Mouse (Mus musculus): ENCODE data around the gene Cuta. TPM values are rescaled to one million over a fixed set of nuclear protein-coding genes. Genes with fewer than 3 reads are reported as not detected.
A peak's percentile ranks its signal among the peaks of the same experiment; 100 is the strongest.

The Cuta gene
- polyA plus RNA-seq, 1 experiment from 2014 or later, result 80.2 TPM

GRCm38 (mm10) chr17:26951406-26951805 is 12.0 kb upstream of the Cuta start:
- peak overlapping the region; percentile 59 for H3K4me2 ChIP-seq (ENCODE audit: low read depth, low read length)
- WGBS (ENCODE audit: insufficient replicate concordance), result 5% methylated on average over 8 of the region's 11 CpGs
- no peak overlapping the region for H3K9ac ChIP-seq (ENCODE audit: low read depth, low read length)
- ATAC-seq (ENCODE audit: low read depth), result no peak
- H3K36me3 ChIP-seq (ENCODE audit: control insufficient read depth, insufficient read depth), result no peaks in the 10 kb centered on the region
- peaks cover 67% of the 10 kb centered on the region for H3K4me1 ChIP-seq (ENCODE audit: control insufficient read depth, low read depth, low read length)
- H3K9me3 ChIP-seq (replicated peaks; ENCODE audit: control insufficient read depth, low read length), result no peaks in the 10 kb centered on the region
- H3K27me3 ChIP-seq (ENCODE audit: control insufficient read depth, insufficient read depth, low read depth, low read length), result peaks cover 22% of the 10 kb centered on the region
- peak overlapping the region; percentile 30 for H3K4me3 ChIP-seq (ENCODE audit: low read depth, low read length)
- no peak overlapping the region for H3K27ac ChIP-seq (ENCODE audit: low read length)

GRCm38 (mm10) chr17:26950560-26951288 is 11.4 kb upstream of the Cuta start:
- Histone ChIP-seq H3K4me1 (ENCODE audit: control insufficient read depth, low read depth, low read length) (peaks cover 65% of the 10 kb centered on the region), H3K36me3 (ENCODE audit: control insufficient read depth, insufficient read depth) (no peaks in the 10 kb centered on the region), H3K9ac (ENCODE audit: low read depth, low read length) (no peak overlapping the region), H3K27ac (ENCODE audit: low read length) (no peak overlapping the region), H3K4me3 (ENCODE audit: low read depth, low read length) (no peak overlapping the region), H3K9me3 (replicated peaks; ENCODE audit: control insufficient read depth, low read length) (no peaks in the 10 kb centered on the region), H3K27me3 (ENCODE audit: control insufficient read depth, insufficient read depth, low read depth, low read length) (peaks cover 22% of the 10 kb centered on the region), H3K4me2 (ENCODE audit: low read depth, low read length) (peak overlapping the region; percentile 59; the same call in 1 of the 2 replicates)
- 41% methylated on average over 7 of the region's 7 CpGs for WGBS (ENCODE audit: insufficient replicate concordance)
- ATAC-seq (ENCODE audit: low read depth), result no peak

- H3K4me3 ChIP-seq (ENCODE audit: low read depth, low read length), result no peak overlapping the region
- no peak for ATAC-seq (ENCODE audit: low read depth)
- H3K27me3 ChIP-seq (ENCODE audit: control insufficient read depth, insufficient read depth, low read depth, low read length), result peaks cover 22% of the 10 kb centered on the region
- no peak overlapping the region for H3K27ac ChIP-seq (ENCODE audit: low read length)
- no peaks in the 10 kb centered on the region for H3K9me3 ChIP-seq (replicated peaks; ENCODE audit: control insufficient read depth, low read length)
- WGBS (ENCODE audit: insufficient replicate concordance), result 46% methylated on average over 5 of the region's 5 CpGs
- H3K36me3 ChIP-seq (ENCODE audit: control insufficient read depth, insufficient read depth), result no peaks in the 10 kb centered on the region
- H3K4me1 ChIP-seq (ENCODE audit: control insufficient read depth, low read depth, low read length), result peaks cover 57% of the 10 kb centered on the region
- no peak overlapping the region for H3K4me2 ChIP-seq (ENCODE audit: low read depth, low read length)
- H3K9ac ChIP-seq (ENCODE audit: low read depth, low read length), result no peak overlapping the region
Measured at GRCm38 (mm10) chr17:26949866-26950265, 10.5 kb upstream of the Cuta start.

GRCm38 (mm10) chr17:26949051-26949577 is 9.7 kb upstream of the Cuta start:
- Histone ChIP-seq H3K9ac (ENCODE audit: low read depth, low read length) (peak overlapping the region; percentile 69; the same call in 1 of the 2 replicates), H3K27me3 (ENCODE audit: control insufficient read depth, insufficient read depth, low read depth, low read length) (peaks cover 22% of the 10 kb centered on the region), H3K4me1 (ENCODE audit: control insufficient read depth, low read depth, low read length) (peaks cover 52% of the 10 kb centered on the region), H3K36me3 (ENCODE audit: control insufficient read depth, insufficient read depth) (no peaks in the 10 kb centered on the region), H3K4me3 (ENCODE audit: low read depth, low read length) (peak overlapping the region; percentile 69), H3K4me2 (ENCODE audit: low read depth, low read length) (peak overlapping the region; percentile 100), H3K27ac (ENCODE audit: low read length) (no peak overlapping the region), H3K9me3 (replicated peaks; ENCODE audit: control insufficient read depth, low read length) (no peaks in the 10 kb centered on the region)
- 13% methylated on average over 13 of the region's 14 CpGs for WGBS (ENCODE audit: insufficient replicate concordance)
- no peak for ATAC-seq (ENCODE audit: low read depth)

GRCm38 (mm10) chr17:26948316-26949050 is 9.1 kb upstream of the Cuta start:
- peak overlapping the region; percentile 100 for H3K4me2 ChIP-seq (ENCODE audit: low read depth, low read length)
- ATAC-seq (ENCODE audit: low read depth), result 0 out of 2 replicates have a peak, but pooled peaks have one; percentile 11
- H3K9ac ChIP-seq (ENCODE audit: low read depth, low read length), result peak overlapping the region; percentile 69
- peaks cover 48% of the 10 kb centered on the region for H3K4me1 ChIP-seq (ENCODE audit: control insufficient read depth, low read depth, low read length)
- peaks cover 22% of the 10 kb centered on the region for H3K27me3 ChIP-seq (ENCODE audit: control insufficient read depth, insufficient read depth, low read depth, low read length)
- H3K4me3 ChIP-seq (ENCODE audit: low read depth, low read length), result peak overlapping the region; percentile 69
- WGBS (ENCODE audit: insufficient replicate concordance), result 0% methylated on average over 32 of the region's 87 CpGs
- H3K9me3 ChIP-seq (replicated peaks; ENCODE audit: control insufficient read depth, low read length), result no peaks in the 10 kb centered on the region
- H3K36me3 ChIP-seq (ENCODE audit: control insufficient read depth, insufficient read depth), result no peaks in the 10 kb centered on the region
- 0 out of 2 replicates have a peak overlapping the region, but pooled peaks have one; percentile 7 for H3K27ac ChIP-seq (ENCODE audit: low read length)

- H3K4me1 ChIP-seq (ENCODE audit: control insufficient read depth, low read depth, low read length), result peaks cover 44% of the 10 kb centered on the region
- H3K4me3 ChIP-seq (ENCODE audit: low read depth, low read length), result peak overlapping the region; percentile 59; the same call in 1 of the 2 replicates
- H3K9ac ChIP-seq (ENCODE audit: low read depth, low read length), result no peak overlapping the region
- ATAC-seq (ENCODE audit: low read depth), result no peak
- H3K9me3 ChIP-seq (replicated peaks; ENCODE audit: control insufficient read depth, low read length), result no peaks in the 10 kb centered on the region
- H3K27ac ChIP-seq (ENCODE audit: low read length), result no peak overlapping the region
- 69% methylated on average over 12 of the region's 12 CpGs for WGBS (ENCODE audit: insufficient replicate concordance)
- H3K27me3 ChIP-seq (ENCODE audit: control insufficient read depth, insufficient read depth, low read depth, low read length), result peaks cover 18% of the 10 kb centered on the region
- H3K4me2 ChIP-seq (ENCODE audit: low read depth, low read length), result peak overlapping the region; percentile 84
- no peaks in the 10 kb centered on the region for H3K36me3 ChIP-seq (ENCODE audit: control insufficient read depth, insufficient read depth)
Measured at GRCm38 (mm10) chr17:26947231-26948100, 8.1 kb upstream of the Cuta start.

- Histone ChIP-seq H3K4me2 (ENCODE audit: low read depth, low read length) (peak overlapping the region; percentile 84), H3K4me3 (ENCODE audit: low read depth, low read length) (peak overlapping the region; percentile 59), H3K4me1 (ENCODE audit: control insufficient read depth, low read depth, low read length) (peaks cover 37% of the 10 kb centered on the region), H3K9me3 (replicated peaks; ENCODE audit: control insufficient read depth, low read length) (no peaks in the 10 kb centered on the region), H3K9ac (ENCODE audit: low read depth, low read length) (peak overlapping the region; percentile 70), H3K36me3 (ENCODE audit: control insufficient read depth, insufficient read depth) (no peaks in the 10 kb centered on the region), H3K27me3 (ENCODE audit: control insufficient read depth, insufficient read depth, low read depth, low read length) (peaks cover 12% of the 10 kb centered on the region; the same call in 1 of the 2 replicates), H3K27ac (ENCODE audit: low read length) (no peak overlapping the region)
- WGBS (ENCODE audit: insufficient replicate concordance), result 2% methylated on average over 37 of the region's 37 CpGs
- ATAC-seq (ENCODE audit: low read depth), result peak; percentile 66
Measured at GRCm38 (mm10) chr17:26946567-26946966, 7.2 kb upstream of the Cuta start.

GRCm38 (mm10) chr17:26945824-26946495 is 6.6 kb upstream of the Cuta start:
- H3K4me1 ChIP-seq (ENCODE audit: control insufficient read depth, low read depth, low read length), result peaks cover 38% of the 10 kb centered on the region
- H3K4me3 ChIP-seq (ENCODE audit: low read depth, low read length), result peak overlapping the region; percentile 59
- H3K4me2 ChIP-seq (ENCODE audit: low read depth, low read length), result peak overlapping the region; percentile 84
- 38% methylated on average over 13 of the region's 13 CpGs for WGBS (ENCODE audit: insufficient replicate concordance)
- H3K9me3 ChIP-seq (replicated peaks; ENCODE audit: control insufficient read depth, low read length), result no peaks in the 10 kb centered on the region
- no peak overlapping the region for H3K27ac ChIP-seq (ENCODE audit: low read length)
- H3K36me3 ChIP-seq (ENCODE audit: control insufficient read depth, insufficient read depth), result no peaks in the 10 kb centered on the region
- no peak for ATAC-seq (ENCODE audit: low read depth)
- H3K9ac ChIP-seq (ENCODE audit: low read depth, low read length), result peak overlapping the region; percentile 70
- peaks cover 12% of the 10 kb centered on the region; the same call in 1 of the 2 replicates for H3K27me3 ChIP-seq (ENCODE audit: control insufficient read depth, insufficient read depth, low read depth, low read length)

Data from liver, embryonic 16.5 days (tissue).